Mouse (Mus musculus) urinary bladder, postnatal 36 days (tissue): ENCODE results near the gene Zfp59.
"Not testable (repeated sequence)": the region's sequence is repeated elsewhere in the genome, so short reads cannot be mapped to it uniquely, and the experiment has no call there.

Experiments used
- DNase-seq, 2 experiments: peaks; one replicate each; pipeline ENCODE4 v3.0.0; 2022; ENCODE audit warnings: low spot score in 2 of 2, mixed read lengths in 1 of 2

Zfp59 gene

DNA sequence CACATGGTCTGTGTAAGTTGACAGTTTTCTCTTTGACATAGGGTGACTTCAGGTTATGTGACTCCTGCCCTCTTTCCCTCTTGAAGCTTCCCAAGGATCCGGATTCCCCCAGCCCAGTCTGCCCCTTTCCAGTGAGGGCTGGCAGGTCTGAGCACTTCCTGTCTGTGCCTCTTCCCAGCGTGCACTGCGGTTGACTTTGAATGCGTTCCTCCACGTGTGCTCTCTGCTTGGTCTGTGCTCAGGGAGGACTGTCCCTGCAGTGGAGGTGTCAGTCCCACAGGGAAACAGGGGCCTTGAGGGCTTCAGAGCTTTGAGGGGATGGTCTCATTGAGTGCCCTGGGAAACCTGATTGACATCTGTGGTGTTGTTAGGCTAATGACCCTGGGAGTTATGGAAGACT is 24.2 kb downstream of the Zfp59 start:
- not testable (repeated sequence) for DNase-seq

GRCm38 (mm10) chr7:27881721-27882120 is 43.3 kb downstream of the Zfp59 start:
- DNase-seq: no peak

GRCm38 (mm10) chr7:27900601-27901000 is 62.2 kb downstream of the Zfp59 start:
- no peak for DNase-seq

GRCm38 (mm10) chr7:27905061-27905848 is 66.8 kb downstream of the Zfp59 start:
- no peak for DNase-seq
